Mouse (Mus musculus) spleen, adult 18-20 months (tissue): ENCODE results near the gene Serpina3i.
"Not testable (repeated sequence)": the region's sequence is repeated elsewhere in the genome, so short reads cannot be mapped to it uniquely, and the experiment has no call there.

ENCODE experiments used
- DNase-seq, 2 experiments: peaks; one replicate each; pipeline ENCODE4 v3.0.0; 2022; ENCODE audit warnings: mixed read lengths in 2 of 2

Serpina3i gene

GRCm38 (mm10) chr12:104262863-104263262 lies at the start of gene Serpina3i:
Gene Serpina3i (plus strand): TSS chr12:104263122.
- DNase-seq: no peak

GRCm38 (mm10) chr12:104213689-104214444 lies 49.1 kb upstream of the Serpina3i start:
- no peak for DNase-seq

GRCm38 (mm10) chr12:104214445-104214753 lies 48.5 kb upstream of the Serpina3i start, which contains the start of gene Serpina3f:
Gene Serpina3f (plus strand): TSS chr12:104214544.
- DNase-seq: no peak

- no peak for DNase-seq
Measured at GRCm38 (mm10) chr12:104215249-104215648, 47.7 kb upstream of the Serpina3i start.

GRCm38 (mm10) chr12:104221616-104222015 lies 41.3 kb upstream of the Serpina3i start:
- DNase-seq: no peak

GRCm38 (mm10) chr12:104223690-104224089 lies 39.2 kb upstream of the Serpina3i start:
- DNase-seq: no peak

GRCm38 (mm10) chr12:104224598-104225300 lies 38.2 kb upstream of the Serpina3i start:
- no peak for DNase-seq

GRCm38 (mm10) chr12:104230762-104231161 lies 32.2 kb upstream of the Serpina3i start:
- DNase-seq: no peak

GRCm38 (mm10) chr12:104235915-104236314 lies 27.0 kb upstream of the Serpina3i start, which contains the start of gene Serpina3g:
Gene Serpina3g (plus strand): TSS chr12:104236245.
- DNase-seq: no peak

GRCm38 (mm10) chr12:104238048-104238447 lies 24.9 kb upstream of the Serpina3i start:
- DNase-seq: not testable (repeated sequence)

GRCm38 (mm10) chr12:104243307-104243706 lies 19.6 kb upstream of the Serpina3i start:
- DNase-seq: no peak

- no peak for DNase-seq
Measured at GRCm38 (mm10) chr12:104245092-104245491, 17.8 kb upstream of the Serpina3i start.

- DNase-seq: no peak
Measured at GRCm38 (mm10) chr12:104245595-104245994, 17.3 kb upstream of the Serpina3i start.

GRCm38 (mm10) chr12:104247553-104248002 lies 15.3 kb upstream of the Serpina3i start:
- no peak for DNase-seq

- no peak for DNase-seq
Measured at GRCm38 (mm10) chr12:104248231-104248630, 14.7 kb upstream of the Serpina3i start.

GRCm38 (mm10) chr12:104261041-104261440 lies 1.9 kb upstream of the Serpina3i start:
- no peak for DNase-seq

GRCm38 (mm10) chr12:104266374-104266773 lies 3.5 kb downstream of the Serpina3i start:
- no peak for DNase-seq

GRCm38 (mm10) chr12:104278216-104279055 lies 15.5 kb downstream of the Serpina3i start:
- no peak for DNase-seq

GRCm38 (mm10) chr12:104279056-104279435 lies 16.1 kb downstream of the Serpina3i start:
- no peak for DNase-seq

GRCm38 (mm10) chr12:104283380-104283779 lies 20.5 kb downstream of the Serpina3i start:
- DNase-seq: no peak

GRCm38 (mm10) chr12:104288336-104288735 lies 25.4 kb downstream of the Serpina3i start:
- no peak for DNase-seq

- DNase-seq: no peak
Measured at GRCm38 (mm10) chr12:104289872-104290271, 26.9 kb downstream of the Serpina3i start.

- no peak for DNase-seq
Measured at GRCm38 (mm10) chr12:104293963-104294362, 31.0 kb downstream of the Serpina3i start.
